Mouse (Mus musculus): ENCODE measurements around the gene St6galnac3.

GRCm38 (mm10) chr3:153414132-153414531 lies 310.8 kb downstream of the St6galnac3 start:
- TF ChIP-seq CTCF (IDR thresholded peaks at IDR 0.05; ENCODE audit: borderline replicate concordance, insufficient read depth, low read length): no peak
- no peak for TF ChIP-seq POLR2A (IDR thresholded peaks at IDR 0.05; ENCODE audit: low read depth, low read length)

Data from embryonic fibroblast, embryonic 13.5 days (primary cell).